Mouse (Mus musculus): ENCODE results near the gene Kcnk4. TPM values are rescaled to one million over a fixed set of nuclear protein-coding genes. Genes with fewer than 3 reads are reported as not detected.

The Kcnk4 gene
- total and polyA plus RNA-seq, 3 experiments = 0.05 TPM; not detected in 2

- DNase-seq (ENCODE audit: low spot score) (no peak), ATAC-seq (ENCODE audit: extremely low read depth, insufficient number of reproducible peaks, low FRiP score, poor library complexity, severe bottlenecking) (no peak)
- Histone ChIP-seq H3K36me3 (replicated peaks) (peaks cover 31% of the 10 kb centered on the region), H3K27me3 (ENCODE audit: insufficient read depth, low read length) (peaks cover 12% of the 10 kb centered on the region), H3K4me3 (ENCODE audit: low read depth, low read length) (peak overlapping the region; percentile 28; the same call in 1 of the 2 replicates), H3K9me3 (replicated peaks) (no peaks in the 10 kb centered on the region), H3K4me1 (ENCODE audit: insufficient read depth, low read depth, low read length) (peaks cover 33% of the 10 kb centered on the region)
- TF ChIP-seq GATA1 (IDR thresholded peaks at IDR 0.05; ENCODE audit: borderline replicate concordance, low read length) = no peak
- no peak for TF ChIP-seq POLR2AphosphoS5 (IDR thresholded peaks at IDR 0.05; ENCODE audit: insufficient replicate concordance, low read depth, low read length)
- TF ChIP-seq TAL1 (conservative IDR thresholded peaks at IDR 0.05; ENCODE audit: low read depth, low read length) = no peak
- TF ChIP-seq GATA2 (IDR thresholded peaks at IDR 0.05; ENCODE audit: borderline replicate concordance, low read depth, low read length) = no peak
- TF ChIP-seq CTCF (IDR thresholded peaks at IDR 0.05; ENCODE audit: low read depth, low read length) = no peak
Measured at GRCm38 (mm10) chr19:6939106-6940002, 5.0 kb upstream of the Kcnk4 start.

- Histone ChIP-seq H3K4me3 (ENCODE audit: low read depth, low read length) (no peak overlapping the region), H3K9me3 (replicated peaks) (peaks cover 8% of the 10 kb centered on the region), H3K4me1 (ENCODE audit: insufficient read depth, low read depth, low read length) (peaks cover 29% of the 10 kb centered on the region), H3K36me3 (replicated peaks) (peaks cover 24% of the 10 kb centered on the region), H3K27me3 (ENCODE audit: insufficient read depth, low read length) (peaks cover 28% of the 10 kb centered on the region)
- TF ChIP-seq POLR2AphosphoS5 (IDR thresholded peaks at IDR 0.05; ENCODE audit: insufficient replicate concordance, low read depth, low read length) (no peak), CTCF (IDR thresholded peaks at IDR 0.05; ENCODE audit: low read depth, low read length) (no peak), TAL1 (conservative IDR thresholded peaks at IDR 0.05; ENCODE audit: low read depth, low read length) (no peak), GATA1 (IDR thresholded peaks at IDR 0.05; ENCODE audit: borderline replicate concordance, low read length) (no peak), GATA2 (IDR thresholded peaks at IDR 0.05; ENCODE audit: borderline replicate concordance, low read depth, low read length) (no peak)
- ATAC-seq (ENCODE audit: extremely low read depth, insufficient number of reproducible peaks, low FRiP score, poor library complexity, severe bottlenecking) (no peak), DNase-seq (ENCODE audit: low spot score) (no peak)
Measured at GRCm38 (mm10) chr19:6937541-6938465, 3.5 kb upstream of the Kcnk4 start.

GRCm38 (mm10) chr19:6936299-6936698, 2.0 kb upstream of the Kcnk4 start:
- Histone ChIP-seq H3K36me3 (replicated peaks) (peaks cover 24% of the 10 kb centered on the region), H3K9me3 (replicated peaks) (peaks cover 8% of the 10 kb centered on the region), H3K4me3 (ENCODE audit: low read depth, low read length) (no peak overlapping the region), H3K4me1 (ENCODE audit: insufficient read depth, low read depth, low read length) (peaks cover 25% of the 10 kb centered on the region), H3K27me3 (ENCODE audit: insufficient read depth, low read length) (peaks cover 42% of the 10 kb centered on the region)
- DNase-seq (ENCODE audit: low spot score) = no peak
- TF ChIP-seq POLR2AphosphoS5 (IDR thresholded peaks at IDR 0.05; ENCODE audit: insufficient replicate concordance, low read depth, low read length) = no peak
- no peak for TF ChIP-seq GATA2 (IDR thresholded peaks at IDR 0.05; ENCODE audit: borderline replicate concordance, low read depth, low read length)
- TF ChIP-seq CTCF (IDR thresholded peaks at IDR 0.05; ENCODE audit: low read depth, low read length) = 0 out of 2 replicates have a peak, but pooled peaks have one; percentile 22
- no peak for TF ChIP-seq TAL1 (conservative IDR thresholded peaks at IDR 0.05; ENCODE audit: low read depth, low read length)
- no peak for TF ChIP-seq GATA1 (IDR thresholded peaks at IDR 0.05; ENCODE audit: borderline replicate concordance, low read length)
- no peak for ATAC-seq (ENCODE audit: extremely low read depth, insufficient number of reproducible peaks, low FRiP score, poor library complexity, severe bottlenecking)

- TF ChIP-seq GATA2 (IDR thresholded peaks at IDR 0.05; ENCODE audit: borderline replicate concordance, low read depth, low read length) (no peak), CTCF (IDR thresholded peaks at IDR 0.05; ENCODE audit: low read depth, low read length) (no peak), TAL1 (conservative IDR thresholded peaks at IDR 0.05; ENCODE audit: low read depth, low read length) (no peak), GATA1 (IDR thresholded peaks at IDR 0.05; ENCODE audit: borderline replicate concordance, low read length) (no peak), POLR2AphosphoS5 (IDR thresholded peaks at IDR 0.05; ENCODE audit: insufficient replicate concordance, low read depth, low read length) (no peak)
- Histone ChIP-seq H3K27me3 (ENCODE audit: insufficient read depth, low read length) (peaks cover 53% of the 10 kb centered on the region), H3K4me3 (ENCODE audit: low read depth, low read length) (peak overlapping the region; percentile 33; the same call in 1 of the 2 replicates), H3K36me3 (replicated peaks) (peaks cover 12% of the 10 kb centered on the region), H3K4me1 (ENCODE audit: insufficient read depth, low read depth, low read length) (peaks cover 6% of the 10 kb centered on the region; the same call in 1 of the 2 replicates), H3K9me3 (replicated peaks) (peaks cover 8% of the 10 kb centered on the region)
- ATAC-seq (ENCODE audit: extremely low read depth, insufficient number of reproducible peaks, low FRiP score, poor library complexity, severe bottlenecking) (no peak), DNase-seq (ENCODE audit: low spot score) (no peak)
Measured at GRCm38 (mm10) chr19:6933436-6934194, 700 bp downstream of the Kcnk4 start.

GRCm38 (mm10) chr19:6933102-6933435, 1.2 kb downstream of the Kcnk4 start:
- no peak for ATAC-seq (ENCODE audit: extremely low read depth, insufficient number of reproducible peaks, low FRiP score, poor library complexity, severe bottlenecking)
- H3K4me1 ChIP-seq (ENCODE audit: insufficient read depth, low read depth, low read length) = peaks cover 6% of the 10 kb centered on the region; the same call in 1 of the 2 replicates
- H3K4me3 ChIP-seq (ENCODE audit: low read depth, low read length) = no peak overlapping the region
- peaks cover 8% of the 10 kb centered on the region for H3K9me3 ChIP-seq (replicated peaks)
- TF ChIP-seq CTCF (IDR thresholded peaks at IDR 0.05; ENCODE audit: low read depth, low read length) (no peak), POLR2AphosphoS5 (IDR thresholded peaks at IDR 0.05; ENCODE audit: insufficient replicate concordance, low read depth, low read length) (no peak), GATA1 (IDR thresholded peaks at IDR 0.05; ENCODE audit: borderline replicate concordance, low read length) (no peak), TAL1 (conservative IDR thresholded peaks at IDR 0.05; ENCODE audit: low read depth, low read length) (no peak), GATA2 (IDR thresholded peaks at IDR 0.05; ENCODE audit: borderline replicate concordance, low read depth, low read length) (no peak)
- peaks cover 6% of the 10 kb centered on the region for H3K36me3 ChIP-seq (replicated peaks)
- peaks cover 56% of the 10 kb centered on the region for H3K27me3 ChIP-seq (ENCODE audit: insufficient read depth, low read length)
- no peak for DNase-seq (ENCODE audit: low spot score)
